Mouse (Mus musculus) heart, embryonic 14.5 days (tissue): ENCODE results near the gene Gpc2. TPM values are rescaled to one million over a fixed set of nuclear protein-coding genes. Genes with fewer than 3 reads are reported as not detected.

Experiments used
- ATAC-seq: fragments of 200-750 bp; cut with Nextera tagmentation; 2 replicates; pipeline ENCODE4 v1.8.0; 2017; ENCODE audit warnings: low read depth, moderate TSS enrichment; ENCODE audit not compliant: insufficient number of reproducible peaks, insufficient read depth, low FRiP score
- H3K27ac ChIP-seq, 2 experiments: fragments of 200-500 bp in 1 of 2; fragments of 300-500 bp in 1 of 2; sonication (generic) in 1 of 2; replicated peaks in 1 of 2; 2 replicates each; pipeline ENCODE4 v1.5.1; 2012 to 2014; ENCODE audit warnings: low read depth in 2 of 2, low read length in 2 of 2, control low read depth in 1 of 2, mild to moderate bottlenecking in 1 of 2, mixed read lengths in 1 of 2; ENCODE audit not compliant: control insufficient read depth in 1 of 2, insufficient read depth in 1 of 2
- H3K27me3 ChIP-seq: fragments of 300-500 bp; sonication (generic); 2 replicates; pipeline ENCODE4 v1.6.1; 2014; ENCODE audit warnings: mild to moderate bottlenecking, low read length, control low read depth; ENCODE audit not compliant: control insufficient read depth, insufficient read depth
- H3K36me3 ChIP-seq: fragments of 300-500 bp; sonication (generic); 2 replicates; pipeline ENCODE4 v1.6.1; 2014; ENCODE audit warnings: mild to moderate bottlenecking, control low read depth, low read length, mixed read lengths; ENCODE audit not compliant: control insufficient read depth, insufficient read depth
- H3K4me1 ChIP-seq, 2 experiments: fragments of 200-500 bp in 1 of 2; fragments of 300-500 bp in 1 of 2; sonication (generic) in 1 of 2; 2 replicates each; pipeline ENCODE4 v1.6.1; 2012 to 2014; ENCODE audit warnings: low read length in 2 of 2, control low read depth in 1 of 2, mixed read lengths in 1 of 2; ENCODE audit not compliant: control insufficient read depth in 2 of 2, insufficient read depth in 2 of 2
- H3K4me2 ChIP-seq: fragments of 300-500 bp; sonication (generic); 2 replicates; pipeline ENCODE4 v1.6.1; 2014; ENCODE audit warnings: mild to moderate bottlenecking, low read length
- H3K4me3 ChIP-seq, 2 experiments: fragments of 200-500 bp in 1 of 2; fragments of 300-500 bp in 1 of 2; sonication (generic) in 1 of 2; 2 replicates each; pipeline ENCODE4 v1.5.1; 2012 to 2014; ENCODE audit warnings: low read length in 2 of 2, mild to moderate bottlenecking in 2 of 2, control low read depth in 1 of 2, low read depth in 1 of 2, moderate library complexity in 1 of 2; ENCODE audit not compliant: control insufficient read depth in 1 of 2, insufficient read depth in 1 of 2
- H3K9ac ChIP-seq: fragments of 300-500 bp; sonication (generic); 2 replicates; pipeline ENCODE4 v1.6.1; 2014; ENCODE audit warnings: mild to moderate bottlenecking, low read length
- H3K9me3 ChIP-seq: fragments of 300-500 bp; sonication (generic); 2 replicates; pipeline ENCODE4 v1.6.1; 2016; ENCODE audit warnings: low read length, control low read depth; ENCODE audit not compliant: control insufficient read depth
- WGBS: fragments of 180-500 bp; shearing (Covaris S2); extraction: QIAGEN DNeasy Blood & Tissue Kit; methylation state at CpG from one replicate; pipeline ENCODE4 v1.1.7; 2014; 5-methylcytosine and 5-hydroxymethylcytosine counted together
- polyA plus RNA-seq: library from polyadenylated mRNA; unstranded; fragments of >200 nt; fragmentation: Nextera tagmentation; extraction: Ambion mirVana; gene quantifications from 2 replicates; pipeline ENCODE4 v1.2.1, GENCODE M21; 2014

Gene Gpc2
- polyA plus RNA-seq, 1 experiment from 2014 or later, result 1.3 TPM

DNA sequence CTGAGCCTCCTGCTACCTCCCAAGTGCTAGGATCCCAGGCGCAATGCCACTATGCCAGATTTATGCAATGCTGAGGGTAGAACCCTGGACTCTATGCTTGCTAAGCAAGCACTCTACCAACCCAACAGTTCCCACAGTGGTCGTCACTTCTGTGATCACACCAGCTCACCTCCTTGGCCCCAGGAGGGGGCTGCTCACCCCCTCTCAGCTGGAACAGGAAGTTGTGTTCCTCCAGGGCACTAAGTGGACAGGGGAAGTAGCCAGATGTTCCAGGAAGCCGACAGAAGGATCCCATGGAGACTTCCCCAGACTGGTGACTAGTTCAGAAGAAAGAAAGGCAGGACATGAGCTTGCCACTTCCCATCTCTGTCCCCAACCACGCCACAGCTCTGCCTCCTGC, 17.8 kb downstream of the Gpc2 start:
- Histone ChIP-seq H3K9ac (no peak overlapping the region; the same call in 1 of the 2 replicates), H3K27ac (no peak overlapping the region), H3K27me3 (no peaks in the 10 kb centered on the region), H3K36me3 (peaks cover 53% of the 10 kb centered on the region), H3K9me3 (no peaks in the 10 kb centered on the region), H3K4me2 (peak overlapping the region; percentile 94; the same call in 1 of the 2 replicates), H3K4me1 (peaks cover 20 to 39% of the 10 kb centered on the region in 2 experiments), H3K4me3 (no peak overlapping the region)
- WGBS, result 72% methylated on average over 4 of the region's 4 CpGs
- no peak for ATAC-seq

- Histone ChIP-seq H3K9me3 (no peaks in the 10 kb centered on the region), H3K27me3 (no peaks in the 10 kb centered on the region), H3K9ac (no peak overlapping the region), H3K4me1 (peaks cover 24 to 39% of the 10 kb centered on the region in 2 experiments), H3K27ac (no peak overlapping the region), H3K4me3 (no peak overlapping the region), H3K4me2 (no peak overlapping the region), H3K36me3 (peaks cover 46% of the 10 kb centered on the region)
- 49% methylated on average over 11 of the region's 11 CpGs for WGBS
- ATAC-seq, result no peak
Measured at GRCm38 (mm10) chr5:138260834-138261233, 19.0 kb downstream of the Gpc2 start.

GRCm38 (mm10) chr5:138260051-138260450, 19.8 kb downstream of the Gpc2 start:
- 43% methylated on average over 10 of the region's 10 CpGs for WGBS
- Histone ChIP-seq H3K36me3 (peaks cover 43% of the 10 kb centered on the region), H3K4me3 (no peak overlapping the region), H3K27ac (no peak overlapping the region), H3K9ac (peak overlapping the region; percentile 30; the same call in 1 of the 2 replicates), H3K4me1 (peaks cover 24 to 40% of the 10 kb centered on the region in 2 experiments), H3K4me2 (no peak overlapping the region), H3K27me3 (no peaks in the 10 kb centered on the region), H3K9me3 (no peaks in the 10 kb centered on the region)
- no peak for ATAC-seq

- Histone ChIP-seq H3K9ac (0 out of 2 replicates have a peak overlapping the region, but pooled peaks have one; percentile 11), H3K36me3 (peaks cover 43% of the 10 kb centered on the region), H3K27me3 (no peaks in the 10 kb centered on the region), H3K4me1 (peaks cover 26 to 38% of the 10 kb centered on the region in 2 experiments), H3K4me3 (no peak overlapping the region), H3K4me2 (no peak overlapping the region), H3K9me3 (no peaks in the 10 kb centered on the region), H3K27ac (peak overlapping the region in 1 of 2 experiments; percentile 9; a peak in 1 of 4 replicates)
- 42% methylated on average over 7 of the region's 7 CpGs for WGBS
- no peak for ATAC-seq
Measured at GRCm38 (mm10) chr5:138258993-138259392, 20.8 kb downstream of the Gpc2 start.

GRCm38 (mm10) chr5:138258542-138258941, 21.3 kb downstream of the Gpc2 start:
- Histone ChIP-seq H3K27ac (0 out of 4 replicates have a peak overlapping the region, but pooled peaks of 1 of the 2 experiments have one; percentile 9), H3K4me1 (peaks cover 26 to 38% of the 10 kb centered on the region in 2 experiments)
- 53% methylated on average over 6 of the region's 6 CpGs for WGBS

DNA sequence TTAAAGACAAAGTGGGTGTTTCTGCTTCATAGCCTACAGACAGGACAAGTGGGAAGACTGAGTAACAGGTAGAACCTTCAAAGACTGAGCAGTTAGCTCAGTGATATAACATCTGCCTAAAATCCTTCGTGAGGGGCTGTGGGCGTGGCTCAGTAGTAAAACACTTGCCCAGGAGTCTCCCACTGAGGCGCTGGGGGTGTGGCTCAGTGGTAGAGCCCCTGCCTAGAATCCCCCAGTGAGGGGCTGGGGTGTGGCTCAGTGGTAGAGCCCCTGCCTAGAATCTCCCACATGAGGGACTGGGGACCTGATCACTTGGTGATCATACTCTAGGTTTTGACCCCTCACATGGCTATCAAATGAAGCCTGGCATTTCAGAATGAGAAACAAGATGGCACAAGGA, 21.7 kb downstream of the Gpc2 start:
- peaks cover 43% of the 10 kb centered on the region for H3K36me3 ChIP-seq
- H3K4me2 ChIP-seq, result no peak overlapping the region
- H3K27ac ChIP-seq, result no peak overlapping the region
- no peaks in the 10 kb centered on the region for H3K27me3 ChIP-seq
- no peak overlapping the region for H3K9ac ChIP-seq
- H3K4me1 ChIP-seq, result peaks cover 25 to 36% of the 10 kb centered on the region in 2 experiments
- no peak for ATAC-seq
- no peaks in the 10 kb centered on the region for H3K9me3 ChIP-seq
- no peak overlapping the region for H3K4me3 ChIP-seq
- 93% methylated on average over 3 of the region's 3 CpGs for WGBS

More at GRCm38 (mm10) chr5:138258542-138258941, 21.3 kb downstream of the Gpc2 start:
- Histone ChIP-seq H3K27me3 (no peaks in the 10 kb centered on the region), H3K36me3 (peaks cover 43% of the 10 kb centered on the region), H3K4me2 (no peak overlapping the region), H3K9ac (no peak overlapping the region), H3K4me3 (no peak overlapping the region), H3K9me3 (no peaks in the 10 kb centered on the region)
- ATAC-seq, result no peak

DNA sequence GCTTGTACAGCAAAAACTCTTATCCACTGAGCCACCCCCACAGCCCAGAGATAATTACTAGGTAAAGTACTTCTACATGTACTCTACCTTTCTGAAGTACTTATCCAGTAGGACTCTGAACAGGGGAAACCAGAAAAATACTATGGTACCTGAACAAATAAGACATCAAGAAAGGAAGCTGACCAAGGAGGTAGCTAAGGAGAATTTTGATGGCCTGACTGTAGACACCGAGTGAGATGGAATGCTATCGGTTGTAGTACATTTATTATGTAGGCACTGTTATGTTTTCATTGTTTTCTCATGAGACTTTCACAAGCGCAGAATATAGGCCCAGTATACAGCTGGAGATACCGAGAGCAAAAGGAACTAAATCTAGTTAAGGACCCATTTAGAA, 22.2 kb downstream of the Gpc2 start:
- no peaks in the 10 kb centered on the region for H3K27me3 ChIP-seq
- H3K4me2 ChIP-seq, result no peak overlapping the region
- peaks cover 43% of the 10 kb centered on the region for H3K36me3 ChIP-seq
- H3K9ac ChIP-seq, result no peak overlapping the region
- no peak overlapping the region for H3K27ac ChIP-seq
- no peaks in the 10 kb centered on the region for H3K9me3 ChIP-seq
- peaks cover 20 to 31% of the 10 kb centered on the region in 2 experiments for H3K4me1 ChIP-seq
- no peak for ATAC-seq
- no peak overlapping the region for H3K4me3 ChIP-seq
- 89% methylated on average over 4 of the region's 4 CpGs for WGBS
